22 mouse cellular contexts compared by ENCODE assay signal in the genomic region with DNA sequence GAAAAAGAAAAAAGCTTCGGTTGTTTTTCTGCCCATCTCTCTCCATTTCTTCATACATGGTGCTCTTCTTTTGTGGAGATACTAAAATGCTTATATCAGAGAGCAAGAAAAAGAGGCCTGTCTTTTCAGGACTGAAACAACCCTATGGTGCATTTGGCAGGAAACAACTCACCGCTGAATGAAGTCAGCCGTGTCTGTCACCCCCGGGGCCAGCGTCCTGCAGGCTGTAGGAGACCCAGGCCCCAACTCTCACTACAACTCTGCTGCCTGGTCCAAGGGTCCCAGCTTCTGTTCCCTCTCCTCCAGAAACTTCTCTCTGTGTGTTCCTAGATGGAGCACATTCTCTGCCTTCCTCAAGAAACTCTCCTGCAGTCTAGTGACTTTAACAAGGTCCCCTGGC. TPM values are rescaled to one million over a fixed set of nuclear protein-coding genes. Genes with fewer than 3 reads are reported as not detected.
"Had no signal": no experiment of that assay in that cellular context is flagged by ENCODE, and none has a peak within 500 bp of the region (broad histone marks: within the 10 kb centered on the region; RNA-seq: fewer than 3 reads in every experiment).

No protein-coding gene starts in this region.

- H3K9ac ChIP-seq: neural tube, embryonic 13.5 days; neural tube, embryonic 15.5 days; stomach, embryonic 15.5 days had no signal

- DNase-seq: retina, postnatal 1 day; right cerebral cortex, adult 18-20 months; right cerebral cortex, postnatal 14 days; right cerebral cortex, postnatal 25 days; right cerebral cortex, postnatal 4 days; spleen, adult 18-20 months; thymus, adult 18-20 months; thymus, adult 2 months; thymus, postnatal 14 days; thymus, postnatal 25 days; thymus, postnatal 36 days; thymus, postnatal 4 days had no signal

- H3K4me3 ChIP-seq: neural tube, embryonic 13.5 days; neural tube, embryonic 15.5 days; stomach, embryonic 15.5 days had no signal

- H3K4me2 ChIP-seq: neural tube, embryonic 13.5 days; neural tube, embryonic 15.5 days; stomach, embryonic 15.5 days had no signal

- H3K4me1 ChIP-seq: neural tube, embryonic 13.5 days; neural tube, embryonic 15.5 days; stomach, embryonic 15.5 days had no signal

- H3K36me3 ChIP-seq: neural tube, embryonic 13.5 days; neural tube, embryonic 15.5 days; stomach, embryonic 15.5 days had no signal

- H3K27ac ChIP-seq: neural tube, embryonic 13.5 days; neural tube, embryonic 15.5 days; stomach, embryonic 15.5 days; stomach, postnatal 0 days had no signal

- H3K9me3 ChIP-seq: neural tube, embryonic 13.5 days; neural tube, embryonic 15.5 days; stomach, embryonic 15.5 days had no signal

- H3K27me3 ChIP-seq: neural tube, embryonic 13.5 days; neural tube, embryonic 15.5 days; stomach, embryonic 15.5 days had no signal

RNA-seq across cellular contexts. Expression of a gene that starts 26.1 kb away (rescaled TPM):
- total RNA-seq: neutrophil, adult 5-6 weeks had no signal
- polyA plus RNA-seq: small intestine, adult 2 months; spleen, adult 2 months; stomach, embryonic 14.5 days; stomach, embryonic 16.5 days; urinary bladder, adult 2 months had no signal
